Mouse (Mus musculus) urinary bladder, postnatal 14 days (tissue): Measurements from ENCODE around the gene Fam126a.
A peak's percentile ranks its signal among the peaks of the same experiment; 100 is the strongest.
"Not testable (repeated sequence)": the region's sequence is repeated elsewhere in the genome, so short reads cannot be mapped to it uniquely, and the experiment has no call there.

Experiments used
- DNase-seq: peaks from one replicate; pipeline ENCODE4 v3.0.0; 2021; ENCODE audit warnings: low spot score

The Fam126a gene

DNA sequence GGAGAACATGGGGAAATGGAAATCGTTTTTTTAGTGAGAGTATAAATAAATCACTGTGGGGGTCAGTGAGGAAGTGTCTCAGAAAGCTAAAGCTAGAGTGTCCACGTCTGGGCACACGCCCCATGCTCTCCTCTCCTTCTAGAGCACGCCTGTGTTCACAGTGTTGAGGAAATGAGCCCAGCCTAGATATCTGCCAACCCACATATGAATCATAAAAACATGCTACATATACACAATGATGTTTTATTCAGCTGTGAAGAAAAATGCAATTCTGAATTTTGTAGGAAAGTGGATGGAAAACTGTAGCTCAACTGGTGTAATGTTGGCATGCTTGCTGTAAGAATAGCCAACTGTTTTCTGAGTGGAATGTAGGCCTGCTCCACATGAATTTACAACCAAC is 130.3 kb downstream of the Fam126a start:
- no peak for DNase-seq

DNA sequence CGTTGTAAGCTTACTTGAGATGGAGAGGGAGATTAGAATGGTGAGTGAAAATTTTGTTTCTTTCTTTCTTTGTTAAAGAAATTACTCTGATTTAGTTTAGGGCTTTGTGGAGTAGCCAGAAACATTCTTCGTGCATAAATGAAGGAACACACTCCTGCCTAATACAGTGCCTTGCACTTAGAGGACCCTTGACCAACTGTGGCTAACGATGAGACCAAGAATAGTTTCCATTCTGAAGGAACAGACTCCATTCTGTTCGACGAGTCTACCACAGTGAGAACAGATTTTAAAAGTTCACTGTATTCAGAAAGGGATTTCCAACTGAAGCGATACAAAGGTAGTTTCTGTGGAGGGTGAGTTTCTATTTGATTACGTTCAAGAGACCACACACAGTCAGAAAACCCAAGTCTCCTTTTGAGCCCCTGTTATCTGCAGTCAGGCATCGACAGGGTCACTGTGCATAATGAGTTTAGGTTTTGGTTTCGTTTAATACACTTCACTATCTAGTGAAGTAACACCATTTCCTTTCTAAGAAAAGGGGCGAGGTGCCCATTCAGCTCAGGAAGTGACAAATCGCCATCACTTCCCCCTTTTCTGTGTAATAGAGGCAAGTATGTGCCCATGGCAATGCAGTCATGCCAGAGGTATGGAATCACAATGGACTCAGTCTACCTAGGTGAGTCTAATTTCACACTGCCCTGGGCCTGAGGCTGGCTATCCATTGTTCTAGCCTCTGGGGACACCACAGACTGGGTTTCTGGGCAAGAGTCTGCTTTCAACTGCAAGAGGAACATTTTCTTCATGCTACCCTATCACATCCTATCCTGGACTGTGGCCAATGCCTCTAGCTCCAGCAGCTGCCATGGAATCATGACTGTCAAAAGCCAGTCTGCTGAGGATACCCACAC is 136.4 kb downstream of the Fam126a start:
- DNase-seq = peak; percentile 19

DNA sequence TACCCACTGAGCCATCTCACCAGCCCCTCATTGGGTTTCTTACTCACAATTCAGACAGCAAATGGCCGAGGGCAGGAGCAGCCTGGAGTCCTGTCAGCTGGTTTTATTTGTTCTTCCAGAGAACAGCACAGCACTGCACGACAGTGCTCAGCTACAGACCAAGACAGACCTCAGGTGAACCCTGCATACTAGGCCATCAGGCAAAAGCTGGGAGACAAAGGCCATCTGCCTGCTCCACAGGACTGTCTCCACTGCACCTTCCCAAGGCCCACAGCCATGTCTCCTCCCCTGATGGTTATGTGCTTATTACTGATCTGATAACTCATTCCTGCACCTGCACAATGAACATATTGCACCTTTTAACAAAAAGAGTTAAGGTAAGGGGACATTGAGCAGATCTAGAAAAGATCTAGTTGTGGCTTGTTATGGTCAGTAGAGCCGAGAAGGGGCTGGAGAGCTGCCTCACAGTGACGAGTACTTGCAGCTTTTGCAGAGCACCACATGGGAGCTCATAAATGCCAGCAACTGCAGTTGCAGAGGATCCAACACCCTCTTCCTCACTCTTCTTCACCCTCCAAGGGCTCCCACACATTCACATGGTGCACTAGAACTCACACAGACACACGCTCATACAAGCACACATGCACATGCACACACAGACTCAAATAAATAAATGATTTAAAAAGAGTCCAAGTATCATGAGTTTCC is 137.2 kb downstream of the Fam126a start:
- no peak for DNase-seq

DNA sequence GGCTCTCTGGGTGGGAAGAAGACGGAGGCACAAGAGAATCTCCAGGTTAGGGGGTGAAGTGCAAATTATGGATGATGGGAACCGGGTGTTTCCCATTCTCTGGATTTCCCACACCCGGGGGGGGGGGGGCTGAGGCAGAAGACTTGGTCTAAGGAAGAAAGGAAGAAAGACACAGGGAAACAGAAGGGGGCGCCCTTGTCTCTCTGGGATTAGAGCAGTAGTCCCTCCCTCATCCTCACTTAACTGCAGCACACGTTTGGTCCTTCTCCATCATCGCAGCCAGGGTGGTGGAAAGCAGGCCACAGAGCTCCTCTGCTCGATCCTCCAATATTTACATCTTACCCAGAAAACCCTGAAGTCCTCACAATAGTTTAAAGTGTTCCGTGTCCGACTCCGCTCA is 139.8 kb downstream of the Fam126a start:
- DNase-seq = peak; percentile 82

DNA sequence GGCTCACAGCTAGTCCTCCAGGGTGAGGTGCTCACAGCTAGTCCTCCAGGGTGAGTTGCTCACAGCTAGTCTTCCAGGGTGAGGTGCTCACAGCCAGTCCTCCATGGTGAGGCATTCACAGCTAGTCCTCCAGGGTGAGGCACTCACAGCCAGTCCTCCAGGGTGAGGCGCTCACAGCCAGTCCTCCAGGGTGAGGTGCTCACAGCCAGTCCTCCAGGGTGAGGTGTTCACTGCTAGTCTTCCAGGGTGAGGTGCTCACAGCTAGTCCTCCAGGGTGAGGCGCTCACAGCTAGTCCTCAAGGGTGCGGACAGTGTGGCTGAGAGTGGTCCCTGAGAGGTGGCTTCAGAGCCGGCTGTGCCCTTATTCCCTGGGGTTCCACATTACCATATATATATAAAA is 141.0 kb downstream of the Fam126a start:
- no peak for DNase-seq

DNA sequence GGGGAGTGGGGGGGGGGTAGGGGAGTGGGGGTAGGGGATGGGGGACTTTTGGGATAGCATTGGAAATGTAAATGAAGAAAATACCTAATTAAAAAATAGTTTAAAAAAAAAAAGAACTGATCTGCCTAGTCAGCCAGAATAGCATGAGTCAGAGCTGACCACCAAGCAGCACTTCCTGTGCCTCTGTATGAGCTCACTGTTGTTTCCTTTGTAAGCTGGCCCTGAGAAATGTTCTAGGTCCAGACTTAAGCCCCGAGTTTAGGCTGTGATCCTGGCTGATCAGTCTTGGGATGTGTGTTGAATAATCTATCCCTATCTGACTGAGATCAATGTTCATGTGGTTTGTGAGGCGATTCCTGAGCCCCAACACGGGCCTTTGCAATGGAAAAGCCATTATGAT is 143.4 kb downstream of the Fam126a start:
- no peak for DNase-seq

DNA sequence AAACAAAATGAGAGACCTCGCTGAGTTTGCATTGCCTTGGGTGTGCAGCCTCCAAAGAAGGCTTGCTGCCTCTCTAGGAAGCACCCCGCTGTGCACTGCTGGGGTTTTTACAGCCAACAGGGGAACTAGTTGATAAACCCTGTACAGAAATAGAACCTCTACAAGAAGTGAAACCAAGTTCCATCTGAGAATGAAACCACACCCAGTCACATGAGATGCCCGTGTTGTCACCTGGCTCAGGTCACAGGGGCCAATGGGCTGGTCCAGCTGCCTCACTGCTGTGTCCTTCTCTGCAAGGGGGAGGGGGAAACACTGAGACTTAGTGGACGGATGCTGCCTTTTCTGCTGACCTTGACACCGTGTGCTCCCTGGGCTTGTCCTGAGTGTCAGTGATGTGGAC is 156.0 kb downstream of the Fam126a start:
- no peak for DNase-seq

DNA sequence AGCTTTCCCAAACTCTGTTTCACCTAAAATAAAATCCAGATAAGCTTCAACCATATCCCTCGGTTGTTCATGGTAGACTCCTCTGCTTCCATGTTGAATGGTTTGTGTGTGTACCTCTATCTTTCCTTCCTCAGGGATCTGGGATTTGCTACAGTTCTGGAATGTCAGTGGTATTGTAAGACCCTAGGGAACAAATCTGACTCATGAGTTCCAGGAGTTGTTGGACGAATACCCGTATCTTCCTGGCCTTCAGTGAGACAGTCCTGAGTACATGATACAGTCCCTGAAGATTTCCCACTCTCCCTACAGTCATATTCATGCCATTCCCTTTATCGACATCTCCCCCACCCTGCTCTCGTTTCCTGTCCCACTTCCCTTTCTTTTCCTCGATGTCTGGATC is 157.9 kb downstream of the Fam126a start:
- no peak for DNase-seq

DNA sequence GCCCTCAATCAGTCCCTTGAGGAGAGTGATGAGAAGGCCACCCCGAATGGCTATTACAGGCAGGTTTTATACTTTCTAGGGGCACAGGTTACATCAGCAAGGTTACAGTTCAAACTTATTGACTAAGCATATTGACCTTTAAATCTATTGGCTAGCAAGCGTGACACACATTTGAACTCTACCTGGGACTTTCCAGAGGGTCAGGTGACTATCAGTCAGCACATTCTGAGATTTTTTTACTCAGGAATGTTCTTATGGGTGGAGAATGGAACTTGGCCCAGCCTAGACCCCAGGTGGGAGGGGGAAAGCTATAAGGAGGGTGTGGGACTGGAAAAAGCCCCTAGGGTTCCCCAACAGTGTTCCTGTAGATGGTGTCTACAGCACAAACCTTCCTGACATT is 159.2 kb downstream of the Fam126a start:
- not testable (repeated sequence) for DNase-seq

DNA sequence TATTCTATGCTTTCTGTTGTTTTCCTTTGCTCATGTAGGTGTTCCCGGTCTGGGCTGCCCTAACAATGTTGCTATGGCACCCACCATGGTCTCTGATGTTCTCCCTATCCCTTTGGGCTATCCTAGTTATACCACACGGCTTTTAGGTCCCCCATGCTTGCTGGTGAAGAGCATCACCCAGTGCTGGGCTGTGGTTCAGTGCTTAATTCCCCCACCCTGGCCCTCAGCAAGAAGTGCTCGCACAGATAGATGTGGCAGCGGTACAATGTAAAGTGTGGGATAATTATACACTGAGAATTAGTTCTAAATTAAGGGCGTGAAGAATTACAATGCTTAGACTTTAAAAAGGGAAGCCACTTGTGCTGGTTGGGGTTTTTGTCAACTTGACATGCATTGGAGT is 164.5 kb downstream of the Fam126a start:
- no peak for DNase-seq
